Mouse (Mus musculus) c-Kit-negative CD71-positive TER-119-positive erythroid progenitor cells, embryonic 14.5 days (primary cell): ENCODE measurements around the gene Tmem201.

Experiments
- DNase-seq: peaks from one replicate; pipeline ENCODE4 v3.0.0-alpha.2; 2013; ENCODE audit warnings: low read depth, low spot score

The Tmem201 gene

DNA sequence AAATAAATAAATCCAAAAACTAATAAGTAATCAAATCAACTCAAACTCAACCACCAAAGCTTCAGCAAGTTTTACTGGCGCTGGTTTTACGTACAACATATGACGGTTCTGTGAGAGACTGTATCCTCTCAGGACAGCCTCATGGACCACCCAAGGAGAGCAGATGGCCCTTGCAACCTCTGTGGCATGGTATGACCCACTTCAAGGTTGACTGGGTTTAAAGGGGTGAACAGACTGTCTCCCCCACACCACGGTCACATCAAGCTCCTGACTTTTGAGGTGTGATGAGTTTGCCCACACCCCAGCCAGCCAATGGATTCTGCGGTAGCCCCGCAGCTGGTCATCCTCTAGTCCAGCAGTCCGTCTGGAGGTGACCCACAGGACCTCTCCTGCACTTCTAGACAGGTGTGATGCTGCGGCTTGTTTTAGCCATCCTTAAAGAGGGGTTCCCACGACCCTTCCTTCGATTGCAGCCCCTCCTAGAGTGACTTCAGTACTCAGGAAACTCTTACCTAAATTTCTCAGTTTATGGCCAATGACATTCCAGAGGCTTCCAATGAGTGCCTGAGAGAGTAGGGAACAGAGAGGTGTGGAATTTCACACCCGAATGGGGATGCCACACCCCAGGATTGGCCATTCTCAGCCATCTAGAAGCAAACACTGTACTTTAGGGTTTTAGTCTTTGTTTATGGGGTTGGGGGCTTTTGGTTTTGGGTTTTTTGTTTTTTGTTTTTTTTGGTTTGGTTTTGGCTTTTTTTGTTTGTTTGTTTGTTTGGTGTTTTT lies 52.8 kb downstream of the Tmem201 start:
- DNase-seq, result no peak

DNA sequence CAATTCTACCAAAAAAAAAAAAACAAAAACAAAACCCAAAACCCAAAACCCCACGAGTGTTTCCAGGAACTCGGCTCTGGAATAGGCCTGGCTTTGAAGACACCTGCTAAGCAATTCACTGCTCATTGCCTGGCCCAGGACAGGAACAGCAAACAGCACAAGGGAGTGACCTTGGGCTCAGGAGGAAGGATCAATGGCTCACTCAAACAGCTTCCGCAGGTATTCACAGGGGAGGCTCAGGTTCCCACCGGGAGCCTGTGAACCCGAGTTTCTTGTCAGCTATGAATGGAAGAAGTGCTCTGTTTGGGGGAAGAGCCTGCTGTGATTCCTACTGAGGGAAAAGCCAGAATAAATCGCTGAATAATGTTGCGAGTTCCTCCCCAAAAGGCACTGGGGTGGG lies 54.0 kb downstream of the Tmem201 start:
- no peak for DNase-seq

DNA sequence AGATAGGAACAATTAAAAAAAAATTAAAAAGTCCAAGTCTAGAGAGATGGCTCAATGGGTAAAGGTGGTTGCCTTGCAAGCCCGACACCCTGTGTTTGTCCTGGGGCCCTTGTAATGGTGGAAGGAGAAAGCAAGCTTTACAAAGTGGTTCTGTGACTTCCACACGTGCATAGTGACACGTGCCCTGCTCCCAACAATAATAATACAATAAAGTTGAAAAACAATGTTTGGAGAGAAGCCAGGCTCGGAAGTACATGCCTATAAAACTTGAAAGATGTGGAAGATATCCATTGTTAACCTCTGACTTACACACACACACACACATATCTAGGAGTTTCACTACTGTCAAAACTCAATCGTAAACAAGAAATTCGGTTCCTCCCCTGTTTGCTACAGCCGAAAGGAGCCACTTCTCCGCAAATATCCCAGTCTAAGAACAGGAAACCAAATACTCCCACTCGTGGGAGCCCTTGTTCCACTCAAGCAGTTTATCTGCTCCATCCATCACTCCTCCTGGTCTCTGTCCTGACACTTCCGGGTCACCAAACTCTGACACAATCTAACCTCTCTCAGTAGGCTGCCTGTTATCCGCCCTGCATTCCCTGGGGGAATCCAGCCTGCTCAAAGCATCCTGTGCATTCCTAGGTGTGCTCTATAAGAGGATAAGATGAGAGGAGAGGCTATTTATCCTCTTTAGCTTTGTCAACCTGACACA lies 58.6 kb downstream of the Tmem201 start:
- DNase-seq, result no peak

DNA sequence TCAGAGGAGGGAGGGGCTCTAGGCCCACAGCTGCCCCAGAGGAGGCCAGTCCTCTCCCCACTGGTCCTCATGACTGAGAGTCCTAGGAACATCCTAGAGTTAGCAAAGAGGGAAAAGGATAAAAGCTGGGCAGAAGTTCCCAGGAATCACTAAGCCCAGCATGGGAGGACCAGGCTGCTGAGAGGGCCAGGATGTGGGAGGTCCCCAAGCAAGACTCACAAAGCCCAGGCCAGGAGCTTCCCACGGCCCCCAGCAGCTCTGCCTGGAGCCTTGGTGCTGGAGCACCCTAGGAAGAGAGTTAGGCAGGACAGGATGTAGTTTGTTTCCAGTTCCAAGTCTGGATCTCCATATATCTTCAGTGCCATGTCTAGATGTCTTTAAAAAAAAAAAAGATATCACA lies 59.8 kb downstream of the Tmem201 start:
- no peak for DNase-seq

DNA sequence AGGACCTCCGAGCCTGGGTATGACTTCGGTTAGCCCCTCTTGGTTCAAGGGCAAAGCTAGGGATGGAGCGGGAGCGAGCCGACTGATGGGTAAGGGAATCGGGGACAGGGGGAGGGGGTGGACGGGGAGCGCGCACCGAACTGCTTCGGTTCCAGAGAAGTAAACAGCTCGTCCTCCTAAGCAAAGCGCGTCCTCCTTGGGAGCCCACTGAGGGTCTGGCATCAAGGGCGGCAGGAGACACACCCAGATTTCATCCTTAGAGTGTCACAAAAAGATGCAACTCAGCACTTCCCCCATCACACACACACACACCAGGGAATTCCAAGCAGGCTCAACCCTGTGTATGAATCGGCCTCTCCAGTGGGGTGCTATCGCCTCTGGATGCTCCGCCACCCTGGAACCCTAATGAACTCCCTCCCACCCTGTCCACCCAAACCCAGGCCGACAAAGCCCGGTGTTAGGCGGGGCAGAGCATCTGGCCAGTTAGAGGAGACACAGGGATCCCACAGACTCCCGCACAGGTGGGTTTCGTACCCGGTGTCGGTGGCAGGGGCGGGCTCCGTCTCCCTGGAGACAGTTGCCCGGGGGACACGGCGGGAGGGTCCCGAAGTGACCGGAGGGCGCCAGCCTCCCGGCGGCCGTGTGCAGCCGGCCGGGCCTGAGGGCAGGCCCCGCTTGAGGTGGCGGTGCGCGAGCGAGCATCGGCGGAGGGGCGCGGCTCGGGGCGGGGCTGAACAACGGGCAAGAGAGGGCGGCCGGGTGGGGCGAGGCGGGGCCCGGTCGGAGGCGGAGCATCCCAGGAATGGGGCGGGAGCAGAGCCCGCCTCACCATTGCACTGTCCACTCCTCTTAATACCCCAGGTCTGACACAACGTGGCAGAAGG lies 62.2 kb downstream of the Tmem201 start:
- peak; percentile 29 for DNase-seq

DNA sequence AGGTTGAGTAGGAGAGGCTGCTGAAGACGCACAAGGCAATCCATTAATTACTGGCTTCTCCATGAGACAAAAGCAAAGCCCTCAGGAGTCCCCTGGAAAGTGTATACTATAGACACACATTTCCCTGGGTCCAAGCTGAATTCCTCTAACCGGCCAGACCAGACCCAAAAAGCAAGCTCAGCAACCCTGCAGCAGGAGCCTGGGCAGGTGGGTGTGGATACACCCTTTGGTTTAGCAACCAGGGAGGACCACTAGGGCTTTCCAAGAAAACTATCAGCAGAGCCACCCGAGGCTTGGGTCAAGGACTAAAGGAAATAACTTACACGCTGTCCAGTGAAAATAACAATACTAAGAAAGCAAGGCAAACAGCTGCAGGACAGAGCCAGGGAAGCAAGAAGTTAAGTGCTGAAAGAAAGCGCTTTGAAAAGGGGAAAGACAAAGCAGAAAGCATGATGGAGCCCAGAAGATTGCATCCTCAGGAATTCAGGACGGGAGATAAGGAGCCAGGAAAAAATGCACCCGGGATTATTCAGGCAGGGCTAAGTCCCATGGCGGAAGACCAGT lies 62.9 kb downstream of the Tmem201 start:
- no peak for DNase-seq

DNA sequence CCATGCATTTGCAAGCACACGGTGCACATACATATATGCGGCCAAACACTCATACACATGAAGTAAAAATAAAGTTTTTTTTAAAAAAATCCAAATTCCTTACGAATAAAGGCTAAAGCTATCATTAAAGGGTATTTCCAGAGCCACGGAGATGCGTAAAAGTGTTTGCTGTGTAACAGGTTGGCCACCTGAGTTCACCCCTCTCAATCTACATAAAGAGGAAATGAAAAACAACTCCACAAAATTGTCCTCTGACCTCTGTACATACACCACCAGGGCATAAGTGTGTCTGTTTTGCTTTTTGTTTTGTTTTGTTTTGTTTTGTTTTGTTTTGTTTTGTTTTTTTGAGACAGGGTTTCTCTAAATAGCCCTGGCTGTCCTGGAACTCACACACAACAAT lies 65.1 kb downstream of the Tmem201 start:
- DNase-seq, result no peak

DNA sequence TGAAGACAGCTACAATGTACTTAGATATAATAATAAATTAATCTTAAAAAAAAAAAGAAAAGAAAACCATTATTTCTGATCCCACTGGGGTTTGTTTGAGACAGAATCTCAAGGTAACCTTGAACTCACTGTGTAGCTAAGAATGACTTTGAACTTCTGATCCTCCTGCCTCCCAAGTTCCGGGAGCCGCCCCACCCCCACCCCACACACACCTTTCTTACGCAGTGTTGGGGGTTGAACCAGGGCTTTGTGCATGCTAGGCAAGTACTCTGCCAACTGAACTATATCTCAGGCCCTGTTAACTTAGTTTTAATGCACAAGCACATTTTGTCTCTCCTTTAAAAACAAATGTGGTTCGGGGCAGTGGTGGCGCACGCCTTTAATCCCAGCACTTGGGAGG lies 66.7 kb downstream of the Tmem201 start:
- no peak for DNase-seq

DNA sequence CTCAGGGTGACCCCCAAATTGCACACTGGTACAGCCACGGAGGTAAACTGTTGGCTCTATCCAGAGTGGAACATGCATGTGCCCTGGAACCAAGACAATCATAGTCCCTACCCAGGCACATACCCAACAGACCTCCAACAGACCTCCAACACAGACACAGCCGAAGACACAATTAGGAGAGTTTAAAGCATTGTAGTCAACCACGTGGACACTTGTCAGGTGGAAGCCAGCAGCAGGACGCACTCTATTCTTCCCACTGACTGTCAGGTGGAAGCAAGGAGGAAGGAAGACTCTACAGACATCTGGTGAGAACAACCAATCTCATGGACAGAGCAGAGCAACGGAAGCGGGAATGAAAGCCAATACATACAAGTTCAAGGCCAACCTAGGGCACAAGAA lies 72.2 kb downstream of the Tmem201 start:
- DNase-seq, result no peak
